ENCODE assay signal across 12 mouse cellular contexts in the genomic region with DNA sequence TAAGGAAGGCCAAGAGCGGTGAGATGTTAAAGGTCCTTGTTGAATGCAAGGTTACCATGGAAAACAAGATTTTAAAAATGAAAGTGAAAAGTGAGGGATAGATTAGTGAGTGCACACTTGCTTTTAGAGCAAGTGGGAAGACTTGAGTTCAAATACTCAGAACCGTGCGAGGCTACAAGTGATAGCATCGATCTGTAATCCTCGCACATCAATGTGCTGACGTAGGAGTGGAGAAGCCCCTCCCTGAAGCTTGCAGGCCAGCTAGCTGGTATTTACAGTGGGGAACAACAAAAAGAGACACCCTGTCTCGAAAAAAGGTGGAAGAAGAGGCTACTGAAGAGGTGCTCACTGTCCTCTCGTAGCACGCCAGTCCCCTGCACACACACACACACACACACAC.
"Had no signal": no experiment of that assay in that cellular context is flagged by ENCODE, and none has a peak within 500 bp of the region (broad histone marks: within the 10 kb centered on the region; RNA-seq: fewer than 3 reads in every experiment).

No protein-coding gene starts in this region.

- H3K36me3 ChIP-seq: intestine, embryonic 15.5 days; limb, embryonic 13.5 days; midbrain, embryonic 10.5 days had no signal

- H3K27ac ChIP-seq: intestine, embryonic 15.5 days; limb, embryonic 13.5 days; midbrain, embryonic 10.5 days had no signal

- H3K4me3 ChIP-seq: intestine, embryonic 15.5 days; limb, embryonic 13.5 days; midbrain, embryonic 10.5 days had no signal

- H3K27me3 ChIP-seq: intestine, embryonic 15.5 days; limb, embryonic 13.5 days had no signal

- H3K9me3 ChIP-seq: intestine, embryonic 15.5 days; limb, embryonic 13.5 days; midbrain, embryonic 10.5 days had no signal

- DNase-seq: kidney, adult 18-20 months; kidney, postnatal 10 days; kidney, postnatal 4 days; left cerebral cortex, postnatal 4 days; lung, adult 18-20 months; midbrain, embryonic 14.5 days; right cerebral cortex, postnatal 14 days; thymus, adult 18-20 months; thymus, postnatal 25 days had no signal

- ATAC-seq: intestine, embryonic 15.5 days had no signal

- H3K4me1 ChIP-seq: intestine, embryonic 15.5 days; midbrain, embryonic 10.5 days had no signal
